Mouse (Mus musculus): Measurements from ENCODE around the gene Gpam.
A peak's percentile ranks its signal among the peaks of the same experiment; 100 is the strongest.

Gene Gpam

DNA sequence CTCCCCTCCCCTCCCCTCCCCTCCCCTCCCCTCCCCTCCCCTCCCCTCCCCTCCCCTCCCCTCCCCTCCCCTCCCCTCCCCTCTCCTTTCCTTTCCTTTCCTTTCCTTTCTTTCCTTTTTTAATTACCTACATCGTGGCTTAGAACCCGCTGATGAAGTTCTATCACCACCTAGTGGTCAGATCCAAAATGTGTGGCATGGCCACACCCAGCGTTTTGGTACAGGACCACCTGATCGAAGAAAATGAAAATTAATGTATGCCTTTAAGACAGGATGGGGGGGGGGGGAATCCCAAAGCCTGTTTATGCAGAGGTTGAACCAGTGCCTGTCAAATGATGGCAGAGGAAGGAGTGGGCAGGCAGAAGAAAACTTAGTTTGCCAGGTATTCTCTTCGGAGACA, 65.1 kb downstream of the Gpam start:
- DNase-seq (ENCODE audit: low spot score in 2 of 2), result peak; percentile 36 to 66

DNA sequence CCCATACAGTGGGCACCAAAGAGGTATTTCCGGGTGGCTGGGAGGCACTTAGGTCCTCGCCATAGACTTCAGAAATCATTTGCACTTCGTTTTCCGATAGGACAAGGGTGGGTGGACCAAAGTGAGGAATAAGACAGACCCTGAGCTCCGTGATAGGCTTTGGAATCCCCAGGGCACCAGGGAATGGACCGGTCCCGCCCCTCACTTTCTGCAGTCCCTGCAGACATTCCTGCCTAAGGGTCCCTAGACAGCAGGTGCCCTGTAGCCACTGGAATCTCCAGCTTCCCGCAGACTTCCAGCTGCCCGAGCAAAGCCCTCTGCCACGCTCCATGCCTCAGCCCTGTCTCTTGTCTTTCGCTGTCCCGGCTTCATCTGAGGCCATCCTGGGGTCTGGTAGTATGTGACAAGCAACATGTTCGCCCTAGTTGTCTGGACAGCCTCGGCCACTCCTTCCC, 65.6 kb downstream of the Gpam start:
- no peak for DNase-seq (ENCODE audit: low spot score in 2 of 2)

DNA sequence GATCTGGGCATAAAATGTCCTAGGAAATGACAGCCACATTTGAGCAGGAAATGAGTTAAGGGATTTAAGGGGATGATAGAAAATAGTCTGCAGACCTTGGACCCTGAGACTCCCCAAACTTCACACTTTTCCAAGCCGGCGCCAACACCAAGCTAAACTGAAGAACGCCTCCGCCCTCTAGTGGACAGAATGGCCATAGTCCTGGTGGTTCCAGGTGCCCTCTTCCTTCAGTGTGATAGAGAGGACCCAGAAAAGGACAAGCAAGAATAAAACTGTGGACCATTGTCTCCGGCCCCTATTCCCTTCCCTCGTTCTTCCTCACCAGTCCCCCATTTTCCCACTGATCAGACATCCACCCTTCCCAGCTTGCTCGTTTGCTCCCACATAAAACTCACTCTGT, 66.1 kb downstream of the Gpam start:
- peak; percentile 75 to 79 for DNase-seq (ENCODE audit: low spot score in 2 of 2)

DNA sequence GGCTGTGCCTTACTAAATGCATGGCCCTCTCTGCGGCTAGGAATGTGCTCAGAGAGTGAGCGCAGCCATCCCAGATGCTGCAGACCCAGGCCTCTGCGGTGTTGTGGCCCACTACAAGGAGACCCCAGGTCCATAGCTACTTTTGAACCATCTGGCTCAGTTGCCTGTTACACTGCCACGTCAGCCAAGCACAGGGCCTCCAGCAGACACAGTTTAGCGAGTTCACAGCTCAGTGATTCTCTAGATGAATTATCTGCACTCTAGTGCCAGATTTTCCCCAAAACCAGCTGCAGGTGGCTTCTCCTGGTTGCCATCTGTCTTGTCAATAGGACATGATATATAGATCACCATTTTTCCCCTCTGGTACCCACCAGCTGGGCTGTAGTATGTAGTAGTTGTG, 69.6 kb downstream of the Gpam start:
- no peak for DNase-seq (ENCODE audit: low spot score in 2 of 2)

DNA sequence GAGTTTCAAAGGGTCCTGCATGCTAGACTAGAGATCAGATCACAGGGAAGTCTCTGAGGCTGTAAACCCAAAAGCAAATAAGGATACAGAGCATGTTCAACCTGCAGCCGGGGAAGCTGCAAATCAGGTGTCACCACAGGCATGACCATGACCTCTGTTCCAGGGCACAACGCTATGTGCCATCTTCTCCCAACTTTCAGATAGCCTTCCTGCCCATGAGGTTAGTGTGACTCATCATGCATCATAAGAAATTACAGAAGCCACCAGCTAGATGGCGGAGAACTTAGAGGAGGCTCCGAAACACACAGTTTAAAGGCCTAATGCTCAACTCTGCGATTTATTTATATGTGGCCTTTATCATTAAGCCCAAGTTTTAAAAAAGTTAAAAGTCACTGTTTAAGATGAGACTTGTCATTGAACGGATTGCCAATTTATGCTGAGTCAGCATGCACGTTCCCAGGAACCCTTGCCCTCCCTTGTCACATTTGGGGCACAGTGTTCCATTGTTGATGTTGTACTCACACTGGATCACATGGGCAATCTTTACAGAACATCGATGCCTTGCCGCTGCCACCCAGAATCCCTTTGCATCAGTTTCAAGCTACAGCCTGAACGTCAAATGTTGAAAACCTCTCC, 71.3 kb downstream of the Gpam start:
- no peak for DNase-seq (ENCODE audit: low spot score in 2 of 2)

DNA sequence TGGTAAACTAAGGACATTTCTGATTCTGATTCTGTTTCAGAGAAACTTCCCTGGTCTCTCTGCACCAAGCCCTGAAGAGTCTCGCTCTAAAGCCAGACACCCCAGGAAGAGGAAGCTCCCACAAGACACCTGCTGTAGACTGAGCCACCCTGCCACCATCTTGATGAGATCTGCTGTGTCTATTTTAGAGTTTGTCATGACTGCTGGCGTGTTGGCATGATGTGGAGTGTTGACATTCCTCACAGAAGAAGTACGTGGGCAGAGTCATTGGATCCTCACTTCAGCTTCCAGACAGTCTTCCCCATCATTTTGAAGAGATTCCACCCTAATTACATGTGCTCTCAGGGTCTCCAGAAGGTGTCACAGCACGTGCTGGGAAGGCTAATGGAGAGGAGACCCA, 73.9 kb downstream of the Gpam start:
- DNase-seq (ENCODE audit: low spot score in 2 of 2), result peak in 1 of 2 experiments; percentile 42

DNA sequence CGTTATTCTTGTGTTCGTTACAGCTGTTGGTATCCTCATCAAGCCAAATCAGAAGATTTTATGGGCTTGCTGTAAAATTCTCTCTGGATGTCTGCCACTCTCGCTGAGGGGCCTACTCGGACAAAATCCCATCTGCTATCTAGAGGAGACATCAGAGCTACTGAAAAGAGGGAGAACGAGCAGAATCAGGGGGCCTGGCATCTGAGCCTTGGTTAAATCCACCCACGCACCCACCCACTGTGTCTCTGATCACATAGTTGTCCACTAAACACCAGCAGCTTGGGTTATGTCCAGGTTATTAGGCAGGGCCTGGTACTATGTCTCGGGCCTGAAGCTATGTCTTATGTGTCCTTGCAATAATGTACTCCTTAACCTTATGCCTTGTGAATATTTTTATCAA, 89.6 kb downstream of the Gpam start:
- no peak for DNase-seq (ENCODE audit: low spot score in 2 of 2)

DNA sequence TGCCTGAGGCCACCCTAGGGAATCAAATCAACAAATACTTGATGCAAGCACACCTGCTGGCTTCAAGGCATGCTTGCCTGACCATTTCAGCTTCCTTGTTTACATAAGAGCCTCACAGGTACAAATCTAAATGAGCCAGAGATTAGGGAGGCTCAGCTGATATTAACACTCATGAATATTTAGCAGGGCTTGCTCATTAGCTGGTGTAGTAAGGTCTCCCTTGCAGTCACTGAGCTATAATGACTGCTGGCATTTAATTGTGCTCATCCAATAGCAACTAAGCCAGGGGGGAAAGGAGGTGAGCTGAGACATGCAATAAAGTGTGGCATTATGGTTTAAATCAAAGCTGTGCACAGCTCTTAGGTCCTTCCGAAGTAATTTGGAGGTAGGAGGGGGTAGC, 108.2 kb downstream of the Gpam start:
- DNase-seq (ENCODE audit: low spot score in 2 of 2), result no peak
